Mouse (Mus musculus) stomach, postnatal 0 days (tissue): ENCODE data around the gene Pdzd2. TPM values are rescaled to one million over a fixed set of nuclear protein-coding genes. Genes with fewer than 3 reads are reported as not detected.

ENCODE experiments used
- ATAC-seq: fragments of 200-750 bp; cut with Nextera tagmentation; 2 replicates; pipeline ENCODE4 v1.8.0; 2017; ENCODE audit not compliant: low FRiP score, low TSS enrichment
- DNase-seq: peaks from one replicate; pipeline ENCODE4 v3.0.0-alpha.2; 2016; ENCODE audit warnings: low spot score
- H3K27ac ChIP-seq: fragments of 300-500 bp; sonication (generic); replicated peaks from 2 replicates; pipeline ENCODE4 v1.5.1; 2014; ENCODE audit warnings: mild to moderate bottlenecking, control low read depth
- H3K27me3 ChIP-seq: fragments of 300-500 bp; sonication (generic); 2 replicates; pipeline ENCODE4 v1.6.1; 2014; ENCODE audit warnings: low read length; ENCODE audit not compliant: control insufficient read depth, insufficient read depth
- H3K36me3 ChIP-seq: fragments of 300-500 bp; sonication (generic); 2 replicates; pipeline ENCODE4 v1.6.1; 2014; ENCODE audit warnings: low read length, mixed read lengths; ENCODE audit not compliant: control insufficient read depth, insufficient read depth
- H3K4me1 ChIP-seq: fragments of 300-500 bp; sonication (generic); replicated peaks from 2 replicates; pipeline ENCODE4 v1.6.1; 2014; ENCODE audit warnings: antibody characterized with exemption; ENCODE audit not compliant: control insufficient read depth, insufficient read depth
- H3K4me2 ChIP-seq: fragments of 300-500 bp; sonication (generic); replicated peaks from 2 replicates; pipeline ENCODE4 v1.6.1; 2014; ENCODE audit warnings: low read depth, mild to moderate bottlenecking, control low read depth, moderate library complexity
- H3K4me3 ChIP-seq: fragments of 300-500 bp; sonication (generic); 2 replicates; pipeline ENCODE4 v1.5.1; 2014; ENCODE audit warnings: low read depth, low read length, control low read depth
- H3K9ac ChIP-seq: fragments of 300-500 bp; sonication (generic); 2 replicates; pipeline ENCODE4 v1.6.1; 2014; ENCODE audit warnings: mild to moderate bottlenecking, low read length, control low read depth, mixed read lengths
- H3K9me3 ChIP-seq: fragments of 300-500 bp; sonication (generic); 2 replicates; pipeline ENCODE4 v1.6.1; 2016; ENCODE audit warnings: low read length; ENCODE audit not compliant: control insufficient read depth
- CTCF ChIP-seq: IDR thresholded peaks from 2 replicates; pipeline ENCODE4 v1.5.1; 2016; ENCODE audit warnings: antibody characterized with exemption, low read depth, mild to moderate bottlenecking, moderate library complexity
- EP300 ChIP-seq: optimal IDR thresholded peaks from 2 replicates; pipeline ENCODE3; 2016; ENCODE audit warnings: antibody characterized with exemption
- WGBS: fragments of 180-500 bp; shearing (Covaris S2); extraction: QIAGEN DNeasy Blood & Tissue Kit; methylation state at CpG from one replicate; pipeline ENCODE4 v1.1.7; 2014; 5-methylcytosine and 5-hydroxymethylcytosine counted together
- polyA plus RNA-seq: library from polyadenylated mRNA; unstranded; fragments of >200 nt; fragmentation: Nextera tagmentation; extraction: Ambion mirVana; gene quantifications from 2 replicates; pipeline ENCODE4 v1.2.1, GENCODE M21; 2015

Pdzd2 gene
- polyA plus RNA-seq, 1 experiment from 2014 or later: 19.1 TPM

- Histone ChIP-seq H3K4me3 (no peak overlapping the region), H3K27ac (no peak overlapping the region), H3K9ac (no peak overlapping the region), H3K4me1 (peaks cover 4% of the 10 kb centered on the region; the same call in 1 of the 2 replicates), H3K4me2 (no peak overlapping the region), H3K36me3 (no peaks in the 10 kb centered on the region), H3K27me3 (no peaks in the 10 kb centered on the region), H3K9me3 (no peaks in the 10 kb centered on the region)
- TF ChIP-seq CTCF (no peak), EP300 (no peak)
- WGBS: 40% methylated on average over 20 of the region's 20 CpGs
- DNase-seq (peak; percentile 44), ATAC-seq (peak; percentile 45; the same call in 1 of the 2 replicates)
Measured at GRCm38 (mm10) chr15:12614944-12615878, 124.5 kb downstream of the Pdzd2 start.

- H3K9ac ChIP-seq: no peak overlapping the region
- DNase-seq (no peak), ATAC-seq (no peak)
- no peaks in the 10 kb centered on the region for H3K9me3 ChIP-seq
- peaks cover 4% of the 10 kb centered on the region; the same call in 1 of the 2 replicates for H3K4me1 ChIP-seq
- no peak overlapping the region for H3K4me3 ChIP-seq
- H3K27me3 ChIP-seq: no peaks in the 10 kb centered on the region
- TF ChIP-seq EP300 (no peak), CTCF (no peak)
- no peak overlapping the region for H3K27ac ChIP-seq
- WGBS: 47% methylated on average over 9 of the region's 9 CpGs
- H3K36me3 ChIP-seq: no peaks in the 10 kb centered on the region
- H3K4me2 ChIP-seq: no peak overlapping the region
Measured at GRCm38 (mm10) chr15:12614011-12614410, 125.7 kb downstream of the Pdzd2 start.

GRCm38 (mm10) chr15:12612944-12613675 is 126.6 kb downstream of the Pdzd2 start:
- WGBS: 61% methylated on average over 7 of the region's 7 CpGs
- H3K27ac ChIP-seq: no peak overlapping the region
- no peak overlapping the region for H3K9ac ChIP-seq
- H3K36me3 ChIP-seq: no peaks in the 10 kb centered on the region
- H3K4me2 ChIP-seq: no peak overlapping the region
- peaks cover 4% of the 10 kb centered on the region; the same call in 1 of the 2 replicates for H3K4me1 ChIP-seq
- H3K27me3 ChIP-seq: no peaks in the 10 kb centered on the region
- H3K4me3 ChIP-seq: no peak overlapping the region
- DNase-seq (no peak), ATAC-seq (peak; percentile 38; the same call in 1 of the 2 replicates)
- TF ChIP-seq EP300: no peak
- no peak for TF ChIP-seq CTCF
- no peaks in the 10 kb centered on the region for H3K9me3 ChIP-seq

GRCm38 (mm10) chr15:12608090-12608489 is 131.6 kb downstream of the Pdzd2 start:
- H3K9me3 ChIP-seq: no peaks in the 10 kb centered on the region
- no peaks in the 10 kb centered on the region for H3K27me3 ChIP-seq
- TF ChIP-seq CTCF: no peak
- TF ChIP-seq EP300: no peak
- H3K4me2 ChIP-seq: no peak overlapping the region
- no peaks in the 10 kb centered on the region for H3K36me3 ChIP-seq
- 0 out of 2 replicates have a peak, but pooled peaks cover 3% of the 10 kb centered on the region for H3K4me1 ChIP-seq
- WGBS: 87% methylated on average over 6 of the region's 6 CpGs
- H3K4me3 ChIP-seq: no peak overlapping the region
- no peak overlapping the region for H3K9ac ChIP-seq
- H3K27ac ChIP-seq: no peak overlapping the region
- ATAC-seq: no peak
- no peak for DNase-seq

- ATAC-seq: no peak
- WGBS: 63% methylated on average over 9 of the region's 9 CpGs
- no peak for TF ChIP-seq EP300
- TF ChIP-seq CTCF: no peak
- Histone ChIP-seq H3K9ac (no peak overlapping the region), H3K4me3 (no peak overlapping the region), H3K27me3 (no peaks in the 10 kb centered on the region), H3K9me3 (no peaks in the 10 kb centered on the region), H3K36me3 (no peaks in the 10 kb centered on the region), H3K4me1 (0 out of 2 replicates have a peak, but pooled peaks cover 3% of the 10 kb centered on the region), H3K27ac (no peak overlapping the region), H3K4me2 (no peak overlapping the region)
- no peak for DNase-seq
Measured at GRCm38 (mm10) chr15:12606306-12606705, 133.4 kb downstream of the Pdzd2 start.
